ENCODE assay signal across 19 mouse cellular contexts in genomic region chr3:101382751-101383150, GRCm38 (mm10). TPM values are rescaled to one million over a fixed set of nuclear protein-coding genes. Genes with fewer than 3 reads are reported as not detected.
DNase-seq lines count a peak whose midpoint lies in the region; ATAC-seq lines count a peak whose summit lies in the region.
"Had no signal": no experiment of that assay in that cellular context is flagged by ENCODE, and none has a peak within 500 bp of the region (broad histone marks: within the 10 kb centered on the region; RNA-seq: fewer than 3 reads in every experiment).

No protein-coding gene starts in this region.

- 73% methylated on average over 4 of the region's 4 CpGs for WGBS in heart, embryonic 13.5 days
- WGBS in heart, embryonic 11.5 days (ENCODE audit: insufficient replicate concordance) = 69% methylated on average over 4 of the region's 4 CpGs
- 20% methylated on average over 4 of the region's 4 CpGs for WGBS in forebrain, embryonic 16.5 days
- 37% methylated on average over 4 of the region's 4 CpGs for WGBS in midbrain, embryonic 15.5 days

- H3K4me3 ChIP-seq in heart, embryonic 13.5 days = no peak overlapping the region
- no peak overlapping the region for H3K4me3 ChIP-seq in heart, embryonic 11.5 days (ENCODE audit: low read depth, low read length)
- H3K4me3 ChIP-seq in forebrain, embryonic 16.5 days (replicated peaks; ENCODE audit: low read length) = no peak overlapping the region
- H3K4me3 ChIP-seq in midbrain, embryonic 15.5 days = no peak overlapping the region
- H3K4me3 ChIP-seq: gastrocnemius, adult 2 months; heart, embryonic 15.5 days had no signal

- H3K27ac ChIP-seq in heart, embryonic 13.5 days (replicated peaks) = no peak overlapping the region
- H3K27ac ChIP-seq in heart, embryonic 11.5 days (ENCODE audit: low read depth, low read length) = no peak overlapping the region
- H3K27ac ChIP-seq in forebrain, embryonic 16.5 days (ENCODE audit: low read length) = no peak overlapping the region
- no peak overlapping the region for H3K27ac ChIP-seq in midbrain, embryonic 15.5 days
- H3K27ac ChIP-seq: gastrocnemius, adult 2 months; heart, embryonic 15.5 days; liver, embryonic 14.5 days had no signal

- ATAC-seq in heart, embryonic 13.5 days (ENCODE audit: extremely low read depth, insufficient number of reproducible peaks, low FRiP score, low TSS enrichment) = no peak
- no peak for ATAC-seq in heart, embryonic 11.5 days (replicated peaks; ENCODE audit: insufficient number of reproducible peaks, low FRiP score, low TSS enrichment)
- ATAC-seq in forebrain, embryonic 16.5 days = peak; percentile 45
- no peak for ATAC-seq in midbrain, embryonic 15.5 days (replicated peaks)
- ATAC-seq in inflammation-experienced regulatory T-cells, adult 6 months = no peak

- no peaks in the 10 kb centered on the region for H3K27me3 ChIP-seq in heart, embryonic 13.5 days (replicated peaks)
- no peaks in the 10 kb centered on the region for H3K27me3 ChIP-seq in heart, embryonic 11.5 days (ENCODE audit: control insufficient read depth, insufficient read depth, low read length)
- H3K27me3 ChIP-seq in forebrain, embryonic 16.5 days (replicated peaks; ENCODE audit: control insufficient read depth, insufficient read depth, low read length) = no peaks in the 10 kb centered on the region
- H3K27me3 ChIP-seq in midbrain, embryonic 15.5 days (replicated peaks) = no peaks in the 10 kb centered on the region
- H3K27me3 ChIP-seq: heart, embryonic 15.5 days had no signal

- 0 out of 2 replicates have a peak overlapping the region, but pooled peaks have one; percentile 3 for H3K4me2 ChIP-seq in heart, embryonic 13.5 days
- H3K4me2 ChIP-seq in heart, embryonic 11.5 days = no peak overlapping the region
- peak overlapping the region; percentile 38 for H3K4me2 ChIP-seq in forebrain, embryonic 16.5 days (ENCODE audit: low read length)
- H3K4me2 ChIP-seq in midbrain, embryonic 15.5 days = peak overlapping the region; percentile 68

- no peaks in the 10 kb centered on the region for H3K9me3 ChIP-seq in heart, embryonic 13.5 days
- no peaks in the 10 kb centered on the region for H3K9me3 ChIP-seq in heart, embryonic 11.5 days (replicated peaks; ENCODE audit: control insufficient read depth, low read length)
- H3K9me3 ChIP-seq in forebrain, embryonic 16.5 days (ENCODE audit: control insufficient read depth, low read length) = no peaks in the 10 kb centered on the region
- H3K9me3 ChIP-seq in midbrain, embryonic 15.5 days = no peaks in the 10 kb centered on the region
- H3K9me3 ChIP-seq: heart, embryonic 15.5 days had no signal

- peak; percentile 51 for DNase-seq in brain, adult 2 months (ENCODE audit: low read depth, low spot score)
- DNase-seq in layer of hippocampus, adult 9-10 months (ENCODE audit: low spot score) = no peak
- DNase-seq: adrenal gland, postnatal 10 days; cerebellum, adult 18-20 months; gastrocnemius, adult 2 months; kidney, adult 8-10 months; kidney, postnatal 4 days; layer of hippocampus, postnatal 36 days; left cerebral cortex, postnatal 4 days; lung, postnatal 10 days; right cerebral cortex, adult 18-20 months; thymus, postnatal 4 days had no signal

- no peak overlapping the region for H3K9ac ChIP-seq in heart, embryonic 13.5 days
- H3K9ac ChIP-seq in heart, embryonic 11.5 days (ENCODE audit: low read depth, low read length) = no peak overlapping the region
- H3K9ac ChIP-seq in forebrain, embryonic 16.5 days (replicated peaks; ENCODE audit: low read depth, low read length) = no peak overlapping the region
- no peak overlapping the region for H3K9ac ChIP-seq in midbrain, embryonic 15.5 days
- H3K9ac ChIP-seq: heart, embryonic 15.5 days; liver, embryonic 14.5 days had no signal

- H3K36me3 ChIP-seq in heart, embryonic 13.5 days = no peaks in the 10 kb centered on the region
- peaks cover 3% of the 10 kb centered on the region; the same call in 1 of the 2 replicates for H3K36me3 ChIP-seq in heart, embryonic 11.5 days (ENCODE audit: control insufficient read depth, insufficient read depth, low read length)
- H3K36me3 ChIP-seq in forebrain, embryonic 16.5 days (ENCODE audit: control insufficient read depth, insufficient read depth) = no peaks in the 10 kb centered on the region
- H3K36me3 ChIP-seq in midbrain, embryonic 15.5 days (replicated peaks) = no peaks in the 10 kb centered on the region
- H3K36me3 ChIP-seq: heart, embryonic 15.5 days had no signal

- H3K4me1 ChIP-seq in heart, embryonic 13.5 days = peaks cover 84% of the 10 kb centered on the region
- H3K4me1 ChIP-seq in heart, embryonic 11.5 days (ENCODE audit: control insufficient read depth, insufficient read depth, low read length) = peaks cover 52% of the 10 kb centered on the region
- H3K4me1 ChIP-seq in forebrain, embryonic 16.5 days (replicated peaks; ENCODE audit: control insufficient read depth, insufficient read depth, low read length) = peaks cover 58% of the 10 kb centered on the region
- peaks cover 78% of the 10 kb centered on the region for H3K4me1 ChIP-seq in midbrain, embryonic 15.5 days

RNA-seq across cellular contexts. Expression of gene Igsf3, which starts 5.9 kb away (rescaled TPM):
- polyA plus RNA-seq in heart, embryonic 13.5 days (2015; fragmentation: Nextera tagmentation; extraction: Ambion mirVana) = 40.1 and 41.9 TPM in 2 replicates
- polyA plus RNA-seq in heart, embryonic 11.5 days (2014; fragmentation: Nextera tagmentation; extraction: Ambion mirVana) = 28.1 and 31.3 TPM in 2 replicates
- polyA plus RNA-seq in forebrain, embryonic 16.5 days (2015; fragmentation: Nextera tagmentation; extraction: Ambion mirVana) = 98.6 and 100 TPM in 2 replicates
- 99.0 and 104 TPM in 2 replicates for polyA plus RNA-seq in midbrain, embryonic 15.5 days (2015; fragmentation: Nextera tagmentation; extraction: Ambion mirVana)
- polyA plus RNA-seq in inflammation-experienced regulatory T-cells, adult 6 months (2017; shearing (Covaris generic)) = 1 to 10 TPM in 2 of 3 experiments, under 1 TPM in 1; 0.53 to 1.6 (median 1.3) TPM

Comparison
In these comparisons a context has a peak if more than half of its experiments do, and no peak if none do; other contexts are left out.
1. RNA of gene Igsf3, which starts 5.9 kb away (polyA plus RNA-seq): 99.0 to 104 TPM in midbrain, embryonic 15.5 days, 98.6 to 100 TPM in forebrain, embryonic 16.5 days, 40.1 to 41.9 TPM in heart, embryonic 13.5 days and 28.1 to 31.3 TPM in heart, embryonic 11.5 days; 0.53 to 1.6 TPM in inflammation-experienced regulatory T-cells, adult 6 months; every median in the first group is over 10 times any median in the second.